Mouse (Mus musculus): ENCODE measurements around the gene Procr. TPM values are rescaled to one million over a fixed set of nuclear protein-coding genes. Genes with fewer than 3 reads are reported as not detected.
A peak's percentile ranks its signal among the peaks of the same experiment; 100 is the strongest.
"Not testable (repeated sequence)": the region's sequence is repeated elsewhere in the genome, so short reads cannot be mapped to it uniquely, and the experiment has no call there.

Gene Procr
- total RNA-seq (2017) = not detected in 2 replicates

DNA sequence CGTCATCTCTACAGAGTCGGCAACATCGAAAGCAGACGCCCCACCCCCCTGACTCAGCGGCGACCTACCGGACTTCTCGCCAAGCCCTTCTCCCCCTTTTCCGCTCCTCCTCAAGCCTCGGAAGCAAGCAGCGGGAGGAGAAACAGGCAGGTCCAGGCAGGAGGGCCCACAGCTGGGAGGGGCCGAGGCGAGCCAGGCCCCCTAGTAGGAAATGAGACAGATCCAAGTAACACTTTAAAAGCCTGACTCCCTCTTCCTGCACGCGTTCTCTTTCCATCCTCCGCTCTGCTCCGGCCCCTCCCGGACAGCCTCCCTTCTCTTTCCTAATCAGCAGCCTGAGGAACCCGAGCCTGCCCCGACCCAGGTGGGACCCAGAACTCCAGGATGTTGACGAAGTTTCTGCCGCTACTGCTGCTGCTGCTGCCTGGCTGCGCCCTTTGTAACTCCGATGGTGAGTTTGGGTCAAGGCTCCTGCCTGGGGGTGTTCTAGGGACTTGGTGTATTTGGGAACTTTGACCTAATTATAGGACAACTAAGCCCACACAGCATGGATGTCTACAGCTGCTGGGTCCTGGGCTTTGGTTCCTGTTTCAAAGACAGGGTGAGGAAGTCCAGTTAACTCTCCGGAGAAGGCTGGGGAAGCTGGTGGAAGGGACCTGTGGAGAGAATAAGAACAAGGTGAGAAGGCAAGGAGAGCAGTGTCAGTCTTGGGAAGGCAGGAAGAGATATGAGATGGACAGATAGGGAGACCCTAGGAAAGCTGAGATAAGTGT is at the start of gene Procr:
Gene Procr (plus strand): TSS at position 104 of the 773 bp plus-strand sequence.
- ATAC-seq (ENCODE audit: extremely low read depth, insufficient number of reproducible peaks, low FRiP score, poor library complexity, severe bottlenecking) = no peak

DNA sequence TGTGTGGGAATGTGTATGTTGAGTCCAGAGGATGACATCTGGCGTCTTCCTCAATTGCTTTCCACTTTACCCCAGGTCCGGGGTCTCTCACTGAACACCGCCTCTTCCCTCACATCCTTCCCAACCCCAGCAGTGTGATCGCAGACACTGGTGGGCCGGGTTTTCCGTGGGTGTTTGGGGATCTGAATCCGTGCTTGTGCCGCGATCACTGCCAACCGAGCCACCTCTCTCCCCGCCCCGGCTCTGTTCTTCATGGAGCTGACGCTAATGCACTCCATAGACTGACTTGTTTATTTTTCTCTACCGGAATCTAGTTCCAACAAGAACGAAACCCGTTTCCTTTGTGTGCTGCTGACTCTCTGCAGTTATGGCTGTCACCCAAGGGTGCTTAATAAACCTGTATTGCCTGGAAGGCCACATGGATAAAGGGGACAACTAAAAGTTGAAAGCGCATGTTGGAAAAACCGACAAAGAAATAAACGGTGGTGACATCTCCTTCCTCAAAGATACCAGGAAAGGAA is 49.5 kb upstream of the Procr start:
- no peak for ATAC-seq (ENCODE audit: extremely low read depth, insufficient number of reproducible peaks, low FRiP score, poor library complexity, severe bottlenecking)

DNA sequence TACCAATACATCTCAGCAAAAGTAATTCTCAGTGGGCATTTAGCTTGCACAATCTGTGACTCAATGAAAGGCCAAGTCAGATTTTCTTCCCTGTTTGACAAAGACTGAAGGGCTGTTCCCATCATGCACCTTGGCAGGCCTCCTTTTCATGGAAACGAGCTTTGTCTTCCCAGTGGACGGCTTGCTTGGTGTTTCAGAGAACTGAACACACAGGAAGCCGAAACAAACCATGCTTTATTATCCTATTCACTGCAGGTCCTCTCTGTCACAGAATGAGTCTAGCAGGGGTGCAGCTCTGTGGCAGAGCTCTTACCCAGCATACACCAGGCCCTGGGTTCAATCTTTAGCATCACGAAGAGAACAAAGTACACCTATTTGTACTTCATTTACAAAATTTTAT is 47.3 kb upstream of the Procr start:
- no peak for ATAC-seq (ENCODE audit: extremely low read depth, insufficient number of reproducible peaks, low FRiP score, poor library complexity, severe bottlenecking)

DNA sequence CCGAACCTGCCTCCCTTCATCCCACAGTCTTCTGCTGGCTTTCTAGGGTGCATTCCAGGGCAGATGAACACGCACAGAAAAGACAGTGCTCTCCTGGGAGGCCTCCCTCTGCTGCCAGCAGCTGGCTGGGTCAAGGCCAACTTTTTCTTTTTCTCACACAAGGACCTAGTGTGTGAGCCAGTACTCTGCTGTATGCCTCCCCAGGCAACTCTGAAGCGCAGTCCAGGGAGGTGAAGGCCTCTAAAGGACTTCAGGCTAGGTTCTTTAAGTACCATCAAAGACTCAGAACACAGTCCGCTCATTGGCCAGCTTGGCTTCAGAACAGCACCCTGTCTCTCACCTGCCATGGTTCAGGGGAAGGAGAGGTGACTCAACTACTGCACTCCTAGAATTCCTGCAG is 43.7 kb upstream of the Procr start:
- no peak for ATAC-seq (ENCODE audit: extremely low read depth, insufficient number of reproducible peaks, low FRiP score, poor library complexity, severe bottlenecking)

DNA sequence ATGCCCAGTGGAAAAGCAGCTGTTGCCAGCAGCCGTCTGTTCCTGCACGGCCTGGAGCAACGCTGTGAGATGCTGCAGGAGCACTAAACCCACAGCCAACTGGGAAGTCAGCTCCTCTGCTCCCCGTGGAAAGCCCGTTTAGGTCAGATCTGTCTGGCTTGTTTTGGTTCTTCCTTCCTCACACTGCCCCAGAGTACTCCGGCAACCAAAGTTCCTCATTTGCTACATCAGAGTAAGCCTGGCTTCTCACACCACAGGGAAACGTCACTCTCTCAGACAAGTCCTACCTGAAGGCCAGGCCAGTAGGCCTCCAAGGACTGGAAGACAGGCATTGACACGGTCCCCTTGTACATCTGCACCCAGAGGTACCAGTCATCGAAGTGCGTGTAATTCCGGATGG is 40.4 kb upstream of the Procr start:
- no peak for ATAC-seq (ENCODE audit: extremely low read depth, insufficient number of reproducible peaks, low FRiP score, poor library complexity, severe bottlenecking)

DNA sequence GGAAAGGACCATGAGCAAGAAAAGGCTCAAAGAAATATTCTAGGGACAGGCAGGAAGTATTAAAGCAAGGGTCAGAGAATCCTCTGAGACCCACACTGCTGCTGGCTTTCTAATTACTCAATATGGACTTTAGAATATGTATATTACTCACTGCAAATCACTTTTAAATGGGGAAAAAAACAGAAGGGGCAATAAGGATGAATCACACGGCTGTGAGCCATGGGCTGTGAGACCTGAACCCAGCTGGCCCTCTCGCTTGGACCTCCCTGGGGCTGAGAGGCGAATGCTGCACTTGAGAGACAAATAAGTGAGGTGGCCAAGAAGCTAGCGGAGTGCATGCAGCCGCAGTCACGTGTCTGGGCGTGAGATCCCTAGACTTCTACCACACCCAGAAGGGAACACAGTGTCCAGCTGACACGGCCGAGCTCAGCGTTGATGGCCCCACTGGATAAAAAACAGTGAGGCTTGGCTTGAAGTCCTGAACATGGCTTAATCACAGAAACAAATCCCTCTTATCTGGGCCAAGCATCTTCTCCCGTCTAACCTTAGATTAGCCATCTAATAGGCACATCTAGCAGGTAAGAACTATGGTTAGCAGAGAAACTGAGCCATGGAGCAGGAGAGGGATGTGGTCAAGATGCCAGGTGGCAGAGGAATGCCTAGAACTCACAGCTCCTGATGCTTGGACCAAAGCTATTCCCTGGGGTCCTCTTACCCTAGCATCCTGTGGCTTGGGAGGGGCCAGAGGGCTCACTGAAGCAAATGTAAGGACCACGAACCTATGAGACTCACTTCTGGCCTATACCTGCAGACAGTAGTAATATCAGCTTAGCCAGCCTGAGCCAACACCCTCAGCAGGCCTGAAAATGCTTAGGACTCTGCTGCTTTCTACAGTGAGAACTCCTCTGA is 33.6 kb upstream of the Procr start:
- ATAC-seq (ENCODE audit: extremely low read depth, insufficient number of reproducible peaks, low FRiP score, poor library complexity, severe bottlenecking) = no peak

DNA sequence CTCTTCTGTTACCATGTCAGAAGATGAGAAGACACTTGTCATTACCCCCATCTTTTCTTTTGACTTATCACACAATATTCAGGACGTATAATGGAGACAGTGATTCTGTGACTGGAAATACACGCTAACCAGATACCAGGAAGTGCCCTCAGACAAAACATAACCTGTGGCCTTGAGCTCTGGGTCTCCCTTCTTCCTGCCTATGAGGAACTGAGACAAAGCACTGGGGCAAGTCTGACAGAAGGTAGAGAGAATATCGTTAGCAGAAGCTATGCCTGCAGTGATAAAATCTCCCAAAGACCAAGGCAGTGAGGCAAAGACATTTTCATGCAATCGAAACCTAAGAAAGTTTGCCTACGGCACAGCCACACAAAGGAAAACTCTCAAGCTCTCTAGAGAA is 30.3 kb upstream of the Procr start:
- no peak for ATAC-seq (ENCODE audit: extremely low read depth, insufficient number of reproducible peaks, low FRiP score, poor library complexity, severe bottlenecking)

DNA sequence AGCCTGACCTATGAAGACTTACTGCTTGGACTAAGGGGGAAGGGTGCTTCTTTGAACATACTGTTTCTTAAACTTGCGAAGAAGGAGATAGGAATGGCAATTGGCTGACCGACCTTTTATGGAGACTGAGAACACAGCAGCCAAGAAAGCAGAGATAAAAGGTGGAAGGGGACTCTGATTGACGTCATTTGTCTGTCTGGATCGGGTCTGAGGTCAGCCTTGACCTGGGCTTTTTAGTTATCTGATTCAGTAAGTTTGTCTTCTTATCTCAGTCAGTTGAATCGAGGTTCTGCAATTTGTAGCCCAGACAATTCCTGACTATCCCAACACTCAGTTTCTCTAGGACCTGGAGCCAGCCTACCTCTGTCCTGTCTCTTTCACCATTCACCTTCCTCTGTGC is 26.9 kb upstream of the Procr start:
- no peak for ATAC-seq (ENCODE audit: extremely low read depth, insufficient number of reproducible peaks, low FRiP score, poor library complexity, severe bottlenecking)

DNA sequence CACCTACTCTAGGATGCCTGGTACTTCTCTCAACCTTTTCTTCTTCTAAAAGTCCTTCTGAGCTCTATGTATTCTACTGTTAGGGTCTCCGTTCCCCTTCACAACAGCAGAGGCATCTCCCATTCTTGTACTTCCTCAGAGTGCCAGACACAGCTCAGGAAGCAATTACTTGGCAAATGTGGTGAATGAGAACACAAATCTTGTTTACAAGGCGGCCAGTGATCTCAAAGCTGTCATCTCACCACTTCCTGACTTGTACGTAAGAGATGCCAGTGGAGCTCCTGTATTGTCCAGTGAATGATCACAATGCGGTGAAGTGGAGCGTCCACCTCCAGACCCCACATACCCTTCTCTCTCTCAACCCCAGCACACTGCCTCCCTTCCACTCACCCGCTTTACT is 26.4 kb upstream of the Procr start:
- ATAC-seq (ENCODE audit: extremely low read depth, insufficient number of reproducible peaks, low FRiP score, poor library complexity, severe bottlenecking) = no peak

DNA sequence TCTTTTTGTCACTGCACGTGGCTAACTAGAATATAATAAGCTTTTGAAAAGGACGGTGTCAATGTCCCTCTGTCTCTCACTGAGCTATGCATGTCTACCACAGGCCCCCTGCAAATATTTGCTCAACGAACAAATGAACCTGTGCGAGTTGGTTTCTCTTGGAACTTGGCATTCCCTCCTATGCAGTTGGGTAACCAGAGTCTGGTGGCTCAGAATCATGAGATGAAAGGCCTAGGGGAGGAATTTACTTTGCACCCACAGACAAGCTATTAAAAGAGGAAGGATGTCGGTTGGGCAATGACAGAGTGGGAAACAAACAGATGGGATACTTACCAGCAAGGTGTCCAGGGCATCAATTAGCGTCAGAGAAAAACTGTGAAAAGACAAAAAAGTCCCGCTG is 24.6 kb upstream of the Procr start:
- ATAC-seq (ENCODE audit: extremely low read depth, insufficient number of reproducible peaks, low FRiP score, poor library complexity, severe bottlenecking) = no peak

DNA sequence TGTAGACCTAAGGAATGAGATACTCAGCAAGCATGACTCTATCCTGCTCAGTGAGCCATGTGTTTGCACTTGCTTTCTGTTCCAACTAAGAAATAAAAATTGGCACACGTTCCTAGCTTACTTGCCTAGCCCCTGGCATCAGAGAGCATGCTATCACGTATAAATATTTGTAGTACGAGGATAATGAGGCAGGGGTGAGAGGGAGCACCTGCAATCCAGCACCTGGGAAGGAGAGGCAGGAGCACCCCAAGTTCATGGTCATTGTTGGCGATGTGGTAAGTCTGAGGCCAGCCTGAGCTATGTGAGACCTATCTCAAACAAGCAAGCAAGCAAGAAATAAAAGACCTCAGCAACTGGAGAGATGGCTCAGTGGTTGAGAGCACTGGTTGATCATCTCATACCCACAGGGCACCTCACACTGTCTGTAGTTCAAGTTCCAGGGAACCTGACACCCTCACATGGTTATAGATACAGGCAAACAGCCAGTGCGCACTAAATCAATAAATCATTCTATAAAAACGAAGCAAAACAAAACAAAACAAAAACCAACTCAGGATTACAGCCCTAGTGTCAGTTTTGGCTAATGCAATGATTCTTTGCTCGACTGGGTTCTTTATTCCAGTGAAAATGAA is 23.0 kb upstream of the Procr start:
- ATAC-seq (ENCODE audit: extremely low read depth, insufficient number of reproducible peaks, low FRiP score, poor library complexity, severe bottlenecking) = no peak

DNA sequence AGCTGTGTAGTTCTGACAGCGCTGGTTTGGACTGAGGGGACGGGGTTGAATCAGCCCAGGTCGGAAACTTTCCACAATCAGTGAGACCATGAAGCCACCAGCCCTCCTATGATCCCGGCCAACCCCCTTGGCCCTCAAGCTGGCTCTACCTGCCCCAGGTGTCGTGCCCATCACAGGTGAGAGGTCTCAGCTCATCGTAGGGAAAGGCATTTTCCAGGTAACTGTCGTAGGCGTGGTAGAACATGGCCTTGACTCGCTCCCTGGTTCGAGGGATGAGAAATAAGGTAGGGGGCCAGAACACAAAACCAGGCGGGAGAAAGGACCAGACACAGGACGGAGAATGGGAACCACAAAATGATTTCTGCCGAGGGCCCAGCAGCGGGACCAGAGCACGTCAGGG is 22.2 kb upstream of the Procr start:
- no peak for ATAC-seq (ENCODE audit: extremely low read depth, insufficient number of reproducible peaks, low FRiP score, poor library complexity, severe bottlenecking)

DNA sequence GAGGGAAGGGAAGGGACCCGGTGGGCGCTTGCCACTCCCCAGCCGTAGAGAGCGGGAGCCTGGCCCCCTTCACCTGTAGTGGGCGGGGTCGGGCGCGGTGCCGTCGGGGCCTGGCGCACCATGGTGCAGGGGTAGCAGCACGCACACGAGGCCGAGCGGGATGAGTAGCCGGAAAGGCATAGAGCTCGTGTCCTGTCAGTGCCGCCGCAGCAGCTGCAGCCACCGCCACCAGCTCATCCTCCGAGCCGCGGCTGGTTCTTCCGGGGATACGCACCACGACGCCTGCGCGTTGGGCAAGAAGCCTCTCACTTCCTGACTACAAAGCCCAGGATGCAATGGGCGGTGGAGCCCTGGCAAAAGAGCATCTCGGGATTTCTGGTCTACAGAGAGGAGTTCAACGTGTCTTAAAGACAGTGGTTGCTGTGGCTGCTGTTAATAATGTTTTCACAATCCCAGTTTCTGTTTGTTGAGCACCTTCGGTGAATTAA is 21.7 kb upstream of the Procr start, which contains the start of gene Edem2:
Gene Edem2 (minus strand): TSS at position 318 of the 488 bp plus-strand sequence.
- peak; percentile 99 for ATAC-seq (ENCODE audit: extremely low read depth, insufficient number of reproducible peaks, low FRiP score, poor library complexity, severe bottlenecking)

DNA sequence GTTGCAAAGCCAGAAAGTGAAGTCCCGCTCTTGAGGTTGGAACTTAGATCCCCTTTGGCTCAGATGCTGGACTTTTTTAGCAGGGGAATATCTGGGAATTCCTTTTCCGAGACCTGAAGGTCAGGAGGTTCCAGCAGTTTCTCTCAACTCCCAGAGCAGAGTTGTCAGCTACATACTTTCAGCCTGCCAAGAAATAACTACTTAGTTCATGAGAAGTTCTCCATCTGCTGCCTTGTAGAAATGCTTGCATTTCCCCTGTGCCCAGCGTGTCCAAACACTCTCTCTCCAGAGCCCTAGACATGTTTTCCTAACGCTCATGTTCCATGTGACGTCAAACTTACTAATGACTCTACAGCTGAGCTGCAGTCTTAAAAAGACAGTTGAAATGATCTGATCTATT is 15.8 kb upstream of the Procr start:
- ATAC-seq (ENCODE audit: extremely low read depth, insufficient number of reproducible peaks, low FRiP score, poor library complexity, severe bottlenecking) = no peak

DNA sequence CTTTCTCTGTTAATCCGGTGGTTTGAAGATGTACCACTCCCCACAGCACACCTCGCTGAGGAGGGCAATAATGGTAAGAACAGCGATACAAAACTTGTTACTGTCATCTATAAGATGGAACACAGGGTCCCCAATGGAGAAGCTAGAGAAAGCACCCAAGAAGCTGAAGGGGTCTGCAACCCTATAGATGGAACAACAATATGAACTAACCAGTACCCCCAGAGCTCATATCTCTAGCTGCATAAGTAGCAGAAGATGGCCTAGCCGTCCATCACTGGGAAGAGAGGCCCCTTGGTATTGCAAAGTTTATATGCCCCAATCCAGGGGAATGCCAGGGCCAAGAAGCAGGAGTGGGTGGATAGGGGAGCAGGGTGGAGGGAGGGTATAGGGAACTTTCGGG is 15.2 kb upstream of the Procr start, which contains the start of gene Gm17581:
Gene Gm17581 (minus strand): TSS at position 101 of the 400 bp plus-strand sequence.
- ATAC-seq (ENCODE audit: extremely low read depth, insufficient number of reproducible peaks, low FRiP score, poor library complexity, severe bottlenecking) = not testable (repeated sequence)

DNA sequence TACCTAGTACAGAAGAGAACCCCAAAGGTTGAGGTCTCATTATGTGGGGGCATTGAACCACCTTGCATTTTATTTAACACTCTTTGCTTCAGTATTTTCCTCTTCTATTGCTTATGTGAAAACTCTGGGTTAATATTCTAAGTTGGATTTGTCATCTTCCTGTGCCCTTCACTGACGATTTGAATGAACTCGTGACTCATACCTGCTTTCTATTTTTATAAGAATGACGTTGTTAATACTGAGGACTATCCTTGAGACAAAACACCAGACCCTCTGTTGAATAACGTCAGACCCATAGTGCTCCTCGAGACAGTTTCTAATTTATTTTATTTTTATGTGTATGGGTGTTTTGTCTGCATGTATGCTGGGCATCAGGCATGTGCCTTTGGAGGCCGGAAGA is 14.0 kb upstream of the Procr start:
- no peak for ATAC-seq (ENCODE audit: extremely low read depth, insufficient number of reproducible peaks, low FRiP score, poor library complexity, severe bottlenecking)

DNA sequence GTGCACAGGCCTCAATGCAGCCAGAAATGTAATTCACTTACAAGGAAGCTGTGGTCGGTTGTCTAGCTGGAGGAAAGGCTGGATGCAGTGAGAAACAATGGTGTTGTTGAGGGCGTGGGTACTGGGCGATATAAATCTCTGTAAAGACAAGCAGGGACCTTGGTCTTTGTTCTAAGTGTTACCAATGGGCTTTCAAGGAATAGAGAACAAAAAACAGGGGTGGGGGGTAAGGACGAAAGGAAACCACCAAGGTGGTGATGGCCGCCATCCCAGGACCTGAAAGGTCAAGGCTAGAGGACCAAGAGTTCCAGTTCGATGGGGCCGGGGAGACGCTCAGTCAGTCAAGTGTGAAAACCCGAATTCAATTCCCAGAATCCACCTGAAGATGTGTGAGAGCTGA is 13.1 kb upstream of the Procr start:
- ATAC-seq (ENCODE audit: extremely low read depth, insufficient number of reproducible peaks, low FRiP score, poor library complexity, severe bottlenecking) = no peak

DNA sequence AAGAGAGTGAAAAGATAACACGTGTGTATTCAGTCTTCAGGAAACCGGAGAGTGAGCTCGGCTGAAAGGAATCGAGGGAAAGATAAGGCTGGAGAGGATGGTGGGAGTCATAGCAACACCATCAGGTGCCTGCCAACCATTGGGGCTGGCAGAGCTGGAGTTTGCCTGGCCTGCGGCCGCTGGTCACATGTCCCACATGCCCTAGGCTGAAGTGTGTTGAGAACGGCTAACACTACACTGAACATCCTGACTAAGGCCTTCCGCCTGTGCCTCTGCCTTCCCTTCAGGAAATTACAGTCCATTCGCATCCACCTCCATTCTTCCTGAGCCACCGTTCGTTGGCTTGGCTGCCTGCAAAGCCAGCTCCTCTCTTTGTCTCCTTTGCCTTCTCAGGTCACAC is 8.7 kb upstream of the Procr start:
- ATAC-seq (ENCODE audit: extremely low read depth, insufficient number of reproducible peaks, low FRiP score, poor library complexity, severe bottlenecking) = no peak

DNA sequence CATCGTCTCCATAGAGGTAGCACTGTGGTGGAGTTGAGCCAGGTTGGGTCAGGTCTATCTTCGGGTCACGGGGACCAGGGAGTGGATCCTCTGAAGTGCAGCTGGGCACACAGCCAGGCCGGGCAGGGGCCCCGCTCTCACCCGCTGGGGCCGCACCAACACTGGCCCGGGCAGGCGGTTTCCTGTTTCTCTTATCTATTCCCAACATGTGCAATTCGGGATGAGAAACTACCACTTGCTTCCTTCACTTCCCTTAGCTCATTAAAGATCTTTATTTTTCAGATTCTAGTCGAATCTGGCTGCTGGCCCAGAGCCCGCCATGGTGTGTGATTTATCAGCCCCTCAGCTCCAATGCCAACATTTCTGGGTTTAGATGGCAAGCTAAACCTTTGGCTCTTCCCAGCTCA is 8.0 kb upstream of the Procr start:
- no peak for ATAC-seq (ENCODE audit: extremely low read depth, insufficient number of reproducible peaks, low FRiP score, poor library complexity, severe bottlenecking)

Measured in neutrophil, adult 5-6 weeks (primary cell).